Mouse (Mus musculus) right cerebral cortex, adult 18-20 months (tissue): Measurements from ENCODE around the gene Gm47996.
"Not testable (repeated sequence)": the region's sequence is repeated elsewhere in the genome, so short reads cannot be mapped to it uniquely, and the experiment has no call there.

Experiments used
- DNase-seq: peaks from one replicate; pipeline ENCODE4 v3.0.0; 2022; ENCODE audit warnings: mixed read lengths

Gene Gm47996

DNA sequence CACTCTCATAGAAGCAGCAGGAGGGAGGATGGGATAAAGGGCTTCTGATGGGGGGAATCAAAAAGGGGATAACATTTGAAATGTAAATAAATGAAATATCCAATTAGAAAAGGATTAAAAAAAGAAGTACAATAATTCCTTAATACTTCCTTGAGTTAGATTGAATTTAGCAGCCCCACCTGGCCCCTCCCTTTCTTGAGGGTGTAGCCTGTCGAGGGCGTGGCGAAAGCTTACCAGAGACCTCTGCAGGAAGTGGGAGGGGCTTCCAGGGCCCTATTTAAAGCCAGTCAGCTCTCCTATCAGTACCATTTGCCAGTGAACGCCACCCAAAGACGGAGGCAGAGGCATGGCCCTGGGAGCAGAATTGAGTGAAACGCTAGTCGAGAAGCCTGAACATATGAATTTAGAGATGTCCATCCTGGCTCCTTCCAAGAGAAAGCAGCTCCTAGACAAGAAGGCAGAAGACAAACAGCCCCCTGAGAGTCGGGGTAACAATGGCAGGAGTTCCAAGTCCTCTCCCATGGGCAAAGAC lies at the start of gene Gm47996:
Gene Gm47996 (plus strand): TSS at position 308 of the 532 bp plus-strand sequence.
- not testable (repeated sequence) for DNase-seq

DNA sequence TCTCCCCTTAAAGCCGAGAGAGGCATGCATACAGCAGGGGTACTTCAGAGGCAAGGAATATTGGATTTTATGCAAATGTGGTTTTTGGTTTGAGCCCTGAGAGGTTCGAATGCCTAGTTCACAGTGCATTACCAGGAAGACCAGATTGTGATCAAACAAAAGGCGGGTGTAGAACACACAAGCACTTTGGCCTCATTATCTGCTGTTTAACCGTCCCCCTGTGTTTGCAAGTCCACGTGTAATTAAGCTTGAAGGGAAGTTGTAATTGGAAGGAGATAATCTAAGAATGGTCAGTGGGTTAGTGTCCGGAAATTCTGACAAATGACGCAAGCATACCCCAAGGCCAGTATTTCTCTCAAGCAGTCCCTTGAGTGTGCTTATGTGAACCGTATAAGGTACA lies 43.9 kb upstream of the Gm47996 start:
- no peak for DNase-seq

DNA sequence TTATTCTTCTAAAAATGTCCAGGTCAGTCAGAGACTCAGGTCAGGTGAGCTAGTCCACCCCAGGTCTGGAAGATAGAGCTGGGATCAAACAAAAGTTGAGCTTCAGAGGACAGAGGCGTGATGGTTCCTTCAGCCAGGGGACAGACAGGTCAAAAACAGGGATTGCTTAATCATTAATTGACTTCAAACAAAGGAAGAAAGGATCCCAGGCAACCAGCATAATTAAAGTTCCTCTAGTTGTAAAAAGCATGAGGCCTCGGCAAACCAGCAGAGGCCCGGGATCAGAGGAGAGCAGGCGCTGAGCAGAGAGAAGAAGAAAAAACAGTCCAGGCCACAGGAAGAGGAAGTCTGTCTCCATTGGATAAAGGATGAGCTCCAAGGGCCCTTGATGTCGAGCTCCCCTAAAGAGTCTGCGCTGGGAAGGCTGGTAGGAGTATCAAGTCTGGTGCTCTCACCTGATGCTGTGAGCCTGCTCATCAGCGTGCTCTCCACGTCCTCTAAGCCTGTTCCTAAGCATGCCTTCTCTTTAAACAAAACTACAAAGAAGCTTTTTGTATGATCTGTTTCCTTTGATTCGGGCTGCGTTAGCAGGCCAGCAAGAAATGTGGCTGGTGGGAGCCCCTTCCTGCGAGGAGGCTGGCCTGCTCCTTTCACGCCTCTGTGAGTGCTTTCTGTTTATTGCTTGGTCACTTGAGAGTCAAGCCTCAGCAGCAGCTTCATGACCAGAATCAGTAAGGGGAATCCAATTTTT lies 42.5 kb upstream of the Gm47996 start:
- no peak for DNase-seq

DNA sequence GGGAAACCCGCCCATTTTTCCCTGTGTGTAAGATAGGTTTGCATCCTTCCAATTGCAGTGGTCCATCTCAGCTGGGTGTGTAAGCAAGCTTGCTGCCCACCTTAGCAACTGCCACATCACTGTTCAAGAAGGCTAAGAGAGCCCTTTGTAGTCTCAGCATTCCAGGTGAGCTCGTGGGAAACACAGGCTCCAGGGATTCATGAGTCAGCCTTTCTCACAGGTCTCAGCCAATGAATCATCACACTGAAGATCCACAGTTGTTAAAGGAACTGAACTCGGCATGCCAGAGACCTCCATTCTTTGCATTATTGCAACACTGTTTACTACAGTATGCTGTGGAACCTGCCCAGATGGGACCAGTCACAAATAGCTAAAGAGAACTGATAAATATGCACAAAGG lies 41.3 kb upstream of the Gm47996 start:
- DNase-seq, result peak; percentile 8

DNA sequence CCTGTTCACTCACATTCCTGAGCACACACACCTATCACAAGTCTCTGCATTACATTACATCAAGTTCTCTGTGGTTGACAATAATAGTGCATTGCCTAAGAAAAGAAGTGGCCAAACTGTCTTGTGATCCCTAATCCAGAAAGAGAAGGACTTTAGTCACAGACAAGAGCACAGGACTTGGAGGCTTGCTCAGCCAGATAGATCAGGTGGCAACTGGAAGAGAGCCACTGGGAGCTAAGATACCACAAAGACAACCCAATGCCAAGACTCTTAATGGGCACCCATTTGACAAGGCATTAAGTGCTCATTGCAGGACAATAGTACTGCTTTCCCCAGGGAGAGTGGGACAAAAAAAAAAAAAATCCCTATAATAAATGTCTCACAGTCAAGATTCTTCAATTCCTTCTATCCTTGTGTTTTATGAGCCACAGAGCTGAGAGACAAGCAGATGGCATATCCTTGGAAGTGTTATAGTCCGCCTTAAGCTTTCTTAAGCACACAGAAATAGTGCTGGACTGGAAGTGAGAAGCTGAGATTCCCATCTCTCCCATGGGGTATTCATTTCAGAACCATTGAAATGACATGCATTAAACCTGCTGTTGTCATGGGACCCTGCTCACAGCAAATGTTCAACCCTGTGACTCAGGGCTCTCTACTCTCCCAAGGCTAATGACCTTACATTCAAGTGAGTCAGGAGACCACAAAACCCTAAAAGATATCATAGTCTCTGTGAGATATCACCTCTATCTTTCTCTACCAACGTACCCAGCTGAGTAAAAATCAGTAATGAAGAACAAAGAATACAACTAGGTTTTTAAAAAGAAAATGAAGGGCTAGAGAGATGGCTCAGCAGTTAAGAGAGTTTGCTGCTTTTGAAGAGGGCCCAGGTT lies 38.1 kb upstream of the Gm47996 start:
- peak; percentile 13 for DNase-seq

DNA sequence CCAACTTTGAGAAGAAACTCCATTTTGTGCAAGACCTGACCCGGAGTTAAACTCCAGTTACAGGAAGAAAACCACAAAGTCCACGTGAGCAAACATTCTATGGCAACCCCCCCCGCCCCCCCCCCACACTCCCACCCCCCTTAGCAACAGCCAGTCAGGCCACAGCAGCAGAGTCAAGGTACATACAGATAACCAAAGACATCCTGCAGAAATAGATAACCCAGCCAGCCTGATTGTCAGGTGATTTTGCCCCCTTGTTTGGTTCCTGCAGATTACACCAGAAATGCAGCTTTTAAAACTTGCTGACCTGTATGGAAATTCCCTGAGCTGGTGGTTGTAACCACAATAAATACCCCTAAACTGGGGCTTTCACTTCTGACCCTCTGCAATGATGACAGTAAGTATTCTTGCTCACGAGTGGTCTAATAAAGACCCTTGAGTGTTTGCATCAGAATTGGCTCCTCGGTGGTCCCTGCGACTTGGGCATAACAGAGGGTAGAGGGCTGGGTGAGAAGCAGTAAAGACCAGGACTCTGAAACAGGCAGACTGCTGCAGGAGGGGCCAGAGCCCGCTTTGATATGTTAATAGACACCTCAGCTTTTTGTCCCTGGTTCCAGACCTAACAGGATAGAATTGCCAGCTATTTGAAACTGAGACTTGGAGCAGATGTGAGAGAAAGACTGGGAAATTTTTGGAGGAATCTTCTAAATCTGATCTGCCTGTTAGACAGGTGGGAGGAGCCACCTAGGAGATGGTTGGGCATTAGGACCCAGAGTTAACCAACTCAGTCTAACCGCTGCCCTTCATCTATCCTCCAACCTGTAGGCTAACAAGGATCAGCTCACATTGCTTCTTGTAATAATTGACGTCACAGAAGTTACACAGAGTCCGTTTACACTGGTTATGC lies 32.6 kb upstream of the Gm47996 start:
- DNase-seq, result peak; percentile 5

DNA sequence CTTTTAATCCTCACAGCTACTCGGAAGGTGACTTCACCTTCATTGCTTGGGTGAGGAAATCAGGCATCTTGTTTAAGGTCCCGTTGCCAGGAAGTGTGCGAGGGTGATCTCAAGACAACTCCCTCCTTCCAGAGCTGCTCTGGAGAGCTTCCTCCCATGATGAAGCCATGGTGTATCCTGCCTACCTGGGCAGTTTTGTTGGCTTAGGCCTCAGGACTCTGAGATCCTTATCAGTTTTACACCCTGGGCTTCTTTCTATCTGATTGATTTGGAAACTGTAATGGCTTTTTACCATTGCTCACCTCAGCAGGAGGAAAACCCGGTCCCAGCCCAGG lies 32.0 kb upstream of the Gm47996 start:
- no peak for DNase-seq

DNA sequence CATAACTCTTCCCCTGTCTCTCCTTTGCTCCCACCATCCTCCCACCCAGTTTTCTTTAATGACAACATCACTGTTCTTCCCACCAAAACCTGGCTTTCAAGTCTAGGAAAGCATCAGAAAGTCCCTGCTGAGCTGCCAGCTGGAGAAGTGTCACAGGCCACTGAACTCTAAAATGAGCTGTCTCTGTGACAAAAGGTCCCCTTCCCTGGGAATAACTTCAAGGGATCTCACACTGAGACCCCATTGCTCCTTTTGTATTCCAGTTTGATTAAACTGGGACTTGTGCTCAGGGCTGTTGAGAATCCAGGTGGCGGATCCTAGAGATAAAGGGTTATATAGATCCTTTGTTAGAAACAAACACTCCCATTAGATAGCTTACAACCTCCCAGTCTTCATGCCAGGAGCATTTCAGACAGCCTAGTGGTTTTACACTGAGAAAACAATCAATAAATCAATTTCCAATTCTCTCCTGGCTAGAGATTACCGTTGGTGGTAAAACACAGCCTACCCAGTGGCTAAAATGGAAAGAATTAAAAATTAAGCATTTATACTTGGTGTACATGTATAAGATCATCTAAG lies 31.3 kb upstream of the Gm47996 start:
- no peak for DNase-seq

DNA sequence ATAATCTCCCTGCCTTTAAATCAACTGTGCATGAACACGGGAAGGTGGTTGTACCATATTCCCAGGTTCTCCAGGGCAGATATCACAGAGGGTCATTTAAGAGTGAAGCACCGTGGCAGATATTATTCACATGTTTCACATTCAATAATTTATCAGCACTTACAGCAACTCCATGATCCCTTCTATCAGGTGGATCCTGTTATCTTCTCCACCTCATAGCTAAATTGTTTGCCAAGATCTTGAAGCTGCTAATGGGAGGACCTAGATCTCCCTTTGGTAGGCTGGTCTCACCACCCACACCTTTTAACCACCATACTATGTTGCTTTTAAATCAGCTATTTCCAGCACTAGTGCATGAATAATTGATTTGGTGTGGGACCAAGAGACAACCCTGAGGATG lies 29.8 kb upstream of the Gm47996 start:
- DNase-seq, result no peak

DNA sequence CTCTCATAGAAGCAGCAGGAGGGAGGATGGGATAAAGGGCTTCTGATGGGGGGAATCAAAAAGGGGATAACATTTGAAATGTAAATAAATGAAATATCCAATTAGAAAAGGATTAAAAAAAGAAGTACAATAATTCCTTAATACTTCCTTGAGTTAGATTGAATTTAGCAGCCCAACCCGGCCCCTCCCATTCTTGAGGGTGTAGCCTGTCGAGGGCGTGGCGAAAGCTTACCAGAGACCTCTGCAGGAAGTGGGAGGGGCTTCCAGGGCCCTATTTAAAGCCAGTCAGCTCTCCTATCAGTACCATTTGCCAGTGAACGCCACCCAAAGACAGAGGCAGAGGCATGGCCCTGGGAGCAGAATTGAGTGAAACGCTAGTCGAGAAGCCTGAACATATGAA lies 27.7 kb upstream of the Gm47996 start, which contains the start of gene Gm47985:
Gene Gm47985 (plus strand): TSS at position 272 of the 400 bp plus-strand sequence.
- not testable (repeated sequence) for DNase-seq

DNA sequence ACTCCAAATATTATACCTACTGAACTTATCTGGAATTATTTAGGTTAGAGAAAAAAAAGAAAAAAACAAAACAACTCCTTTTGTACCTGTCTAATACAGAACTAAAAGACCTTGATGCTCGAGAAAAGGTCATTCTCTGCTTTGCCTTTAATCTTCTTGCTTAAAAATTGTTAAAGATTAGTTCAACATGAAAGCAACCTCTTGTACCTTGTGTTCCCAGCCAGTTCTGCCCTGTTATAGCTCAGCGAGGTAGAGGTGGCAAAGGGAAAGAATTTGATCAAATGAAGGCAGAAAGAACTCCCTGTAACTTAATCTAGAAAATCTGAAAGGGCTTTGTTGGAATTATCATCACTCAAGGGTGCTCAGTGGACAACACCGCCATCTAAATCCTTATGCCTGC lies 23.7 kb upstream of the Gm47996 start:
- not testable (repeated sequence) for DNase-seq

DNA sequence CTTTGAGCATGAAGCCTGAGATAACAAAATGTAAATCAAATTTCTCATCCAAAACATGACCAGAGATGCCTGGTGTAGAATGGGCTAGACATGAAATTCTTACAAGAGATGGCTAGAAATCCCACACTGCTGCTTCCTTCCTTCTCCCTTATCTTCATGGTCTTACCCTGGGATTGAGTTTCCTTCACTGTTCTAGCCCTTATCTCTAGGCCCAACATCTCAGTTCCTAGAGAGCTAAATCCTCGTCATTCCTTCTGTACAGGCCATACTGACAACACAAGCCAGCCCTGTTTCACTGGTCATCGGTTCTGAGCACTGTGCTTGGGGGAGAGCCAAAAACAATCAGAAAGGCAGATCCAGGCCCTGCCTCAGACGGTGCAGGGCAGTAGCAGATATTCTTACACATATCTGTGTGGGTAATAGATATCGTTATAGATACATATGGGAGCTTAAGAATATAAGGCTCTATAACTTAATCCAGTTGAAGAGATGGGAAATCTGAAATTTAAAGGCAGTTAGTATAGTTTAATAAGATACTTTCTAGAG lies 23.0 kb upstream of the Gm47996 start:
- DNase-seq, result not testable (repeated sequence)

DNA sequence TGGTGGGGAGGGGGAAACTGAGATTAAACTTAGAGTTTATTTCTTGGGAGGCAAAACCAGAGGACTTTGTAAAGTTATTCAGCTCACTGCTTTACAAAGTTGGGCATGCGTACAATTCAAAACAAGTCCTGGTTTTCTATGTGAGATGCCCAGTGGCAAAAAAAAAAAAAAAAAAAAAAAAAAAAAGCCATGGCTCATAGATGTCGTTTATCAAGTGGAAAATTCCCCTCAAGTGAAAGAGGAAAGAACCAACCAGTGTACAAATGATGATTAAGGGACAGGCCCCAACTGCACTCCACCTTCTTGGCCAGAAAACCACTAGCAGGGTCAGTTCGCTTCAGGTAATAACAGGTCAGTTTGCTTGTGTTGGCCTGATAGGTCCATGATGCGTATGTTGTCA lies 21.5 kb upstream of the Gm47996 start:
- no peak for DNase-seq

DNA sequence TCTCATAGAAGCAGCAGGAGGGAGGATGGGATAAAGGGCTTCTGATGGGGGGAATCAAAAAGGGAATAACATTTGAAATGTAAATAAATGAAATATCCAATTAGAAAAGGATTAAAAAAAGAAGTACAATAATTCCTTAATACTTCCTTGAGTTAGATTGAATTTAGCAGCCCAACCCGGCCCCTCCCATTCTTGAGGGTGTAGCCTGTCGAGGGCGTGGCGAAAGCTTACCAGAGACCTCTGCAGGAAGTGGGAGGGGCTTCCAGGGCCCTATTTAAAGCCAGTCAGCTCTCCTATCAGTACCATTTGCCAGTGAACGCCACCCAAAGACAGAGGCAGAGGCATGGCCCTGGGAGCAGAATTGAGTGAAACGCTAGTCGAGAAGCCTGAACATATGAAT lies 17.9 kb upstream of the Gm47996 start, which contains the start of gene Gm8947:
Gene Gm8947 (plus strand): TSS at position 302 of the 400 bp plus-strand sequence.
- DNase-seq, result not testable (repeated sequence)

DNA sequence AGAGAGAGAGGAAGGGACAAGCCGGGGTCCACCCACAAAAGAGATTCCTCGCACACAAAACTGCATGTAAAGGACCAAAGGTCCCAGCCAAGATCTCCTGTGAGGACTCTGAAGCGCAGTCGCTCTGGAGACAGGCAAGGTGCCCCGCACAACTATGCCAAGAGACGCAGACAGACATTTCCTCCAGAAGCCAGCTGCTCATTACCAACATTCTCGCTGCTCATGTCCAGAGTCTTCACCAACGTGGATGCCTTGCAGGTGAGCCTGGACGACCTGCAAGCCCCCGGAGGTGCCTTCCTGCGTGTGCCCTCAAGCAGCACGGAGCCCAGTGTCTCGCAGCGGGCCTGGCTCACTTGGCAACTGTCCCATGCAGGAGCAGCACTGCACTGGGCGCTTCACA lies 17.2 kb upstream of the Gm47996 start:
- DNase-seq, result not testable (repeated sequence)

DNA sequence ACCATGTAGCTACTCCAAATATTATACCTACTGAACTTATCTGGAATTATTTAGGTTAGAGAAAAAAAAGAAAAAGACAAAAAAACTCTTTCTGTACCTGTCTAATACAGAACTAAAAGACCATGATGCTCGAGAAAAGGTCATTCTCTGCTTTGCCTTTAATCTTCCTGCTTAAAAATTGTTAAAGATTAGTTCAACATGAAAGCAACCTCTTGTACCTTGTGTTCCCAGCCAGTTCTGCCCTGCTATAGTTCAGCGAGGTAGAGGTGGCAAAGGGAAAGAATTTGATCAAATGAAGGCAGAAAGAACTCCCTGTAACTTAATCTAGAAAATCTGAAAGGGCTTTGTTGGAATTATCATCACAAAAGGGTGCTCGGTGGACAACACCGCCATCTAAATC lies 13.9 kb upstream of the Gm47996 start:
- DNase-seq, result not testable (repeated sequence)

DNA sequence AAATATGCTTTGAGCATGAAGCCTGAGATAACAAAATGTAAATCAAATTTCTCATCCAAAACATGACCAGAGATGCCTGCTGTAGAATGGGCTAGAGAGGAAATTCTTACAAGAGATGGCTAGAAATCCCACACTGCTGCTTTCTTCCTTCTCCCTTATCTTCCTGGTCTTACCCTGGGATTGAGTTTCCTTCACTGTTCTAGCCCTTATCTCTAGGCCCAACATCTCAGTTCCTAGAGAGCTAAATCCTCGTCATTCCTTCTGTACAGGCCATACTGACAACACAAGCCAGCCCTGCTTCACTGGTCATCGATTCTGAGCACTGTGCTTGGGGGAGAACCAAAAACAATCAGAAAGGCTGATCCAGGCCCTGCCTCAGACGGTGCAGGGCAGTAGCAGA lies 13.2 kb upstream of the Gm47996 start:
- not testable (repeated sequence) for DNase-seq

DNA sequence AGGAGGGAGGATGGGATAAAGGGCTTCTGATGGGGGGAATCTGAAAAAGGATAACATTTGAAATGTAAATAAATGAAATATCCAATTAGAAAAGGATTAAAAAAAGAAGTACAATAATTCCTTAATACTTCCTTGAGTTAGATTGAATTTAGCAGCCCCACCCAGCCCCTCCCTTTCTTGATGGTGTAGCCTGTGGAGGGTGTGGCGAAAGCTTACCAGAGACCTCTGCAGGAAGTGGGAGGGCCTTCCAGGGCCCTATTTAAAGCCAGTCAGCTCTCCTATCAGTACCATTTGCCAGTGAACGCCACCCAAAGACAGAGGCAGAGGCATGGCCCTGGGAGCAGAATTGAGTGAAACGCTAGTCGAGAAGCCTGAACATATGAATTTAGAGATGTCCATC lies 11.8 kb upstream of the Gm47996 start, which contains the start of gene Gm47995:
Gene Gm47995 (plus strand): TSS at position 329 of the 400 bp plus-strand sequence.
- not testable (repeated sequence) for DNase-seq

DNA sequence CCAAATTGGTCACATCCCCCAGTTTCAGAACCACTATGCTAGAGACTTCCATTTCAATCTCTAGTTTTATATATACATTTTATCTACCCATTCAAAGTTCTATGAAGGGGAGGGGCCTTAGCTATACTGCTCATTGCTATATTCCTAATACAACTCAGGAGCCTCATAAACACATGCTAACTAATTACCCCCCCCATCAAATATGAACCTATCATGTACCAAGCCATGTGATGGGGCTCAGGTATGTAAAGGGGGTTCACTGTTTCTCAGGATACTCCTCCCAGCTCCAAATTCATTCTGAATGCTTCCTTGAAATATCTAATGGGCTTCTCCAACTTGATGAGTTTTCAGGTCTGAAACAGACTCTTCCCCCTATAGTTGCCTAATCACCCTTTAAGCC lies 9.3 kb upstream of the Gm47996 start:
- not testable (repeated sequence) for DNase-seq

DNA sequence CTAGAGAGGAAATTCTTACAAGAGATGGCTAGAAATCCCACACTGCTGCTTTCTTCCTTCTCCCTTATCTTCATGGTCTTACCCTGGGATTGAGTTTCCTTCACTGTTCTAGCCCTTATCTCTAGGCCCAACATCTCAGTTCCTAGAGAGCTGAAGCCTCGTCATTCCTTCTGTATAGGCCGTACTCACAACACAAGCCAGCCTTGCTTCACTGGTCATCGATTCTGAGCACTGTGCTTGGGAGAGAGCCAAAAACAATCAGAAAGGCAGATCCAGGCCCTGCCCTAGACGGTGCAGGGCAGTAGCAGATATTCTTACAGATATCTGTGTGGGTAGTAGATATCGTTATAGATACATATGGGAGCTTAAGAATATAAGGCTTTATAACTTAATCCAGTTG lies 7.2 kb upstream of the Gm47996 start:
- DNase-seq, result not testable (repeated sequence)

DNA sequence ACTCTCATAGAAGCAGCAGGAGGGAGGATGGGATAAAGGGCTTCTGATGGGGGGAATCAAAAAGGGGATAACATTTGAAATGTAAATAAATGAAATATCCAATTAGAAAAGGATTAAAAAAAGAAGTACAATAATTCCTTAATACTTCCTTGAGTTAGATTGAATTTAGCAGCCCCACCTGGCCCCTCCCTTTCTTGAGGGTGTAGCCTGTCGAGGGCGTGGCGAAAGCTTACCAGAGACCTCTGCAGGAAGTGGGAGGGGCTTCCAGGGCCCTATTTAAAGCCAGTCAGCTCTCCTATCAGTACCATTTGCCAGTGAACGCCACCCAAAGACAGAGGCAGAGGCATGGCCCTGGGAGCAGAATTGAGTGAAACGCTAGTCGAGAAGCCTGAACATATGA lies 6.1 kb upstream of the Gm47996 start, which contains the start of gene 3110040M04Rik:
Gene 3110040M04Rik (plus strand): TSS at position 304 of the 400 bp plus-strand sequence.
- DNase-seq, result not testable (repeated sequence)
